Mouse (Mus musculus) adrenal gland, adult 2 months (tissue): Measurements from ENCODE around the gene Stat4. TPM values are rescaled to one million over a fixed set of nuclear protein-coding genes. Genes with fewer than 3 reads are reported as not detected.
A peak's percentile ranks its signal among the peaks of the same experiment; 100 is the strongest.

Experiments
- DNase-seq: peaks from one replicate; pipeline ENCODE4 v3.0.0; 2021
- polyA plus RNA-seq: library from polyadenylated mRNA; depleted of rRNA; stranded (reverse); fragments of >200 nt; gene quantifications from 2 replicates; pipeline ENCODE4 v1.2.3, GENCODE M21; 2012
- total RNA-seq, 2 experiments: library from RNA; stranded (reverse); gene quantifications; 2 replicates each; pipeline ENCODE4 v1.2.3; 2021

Gene Stat4
- total and polyA plus RNA-seq, 3 experiments = 0.28 to 0.43 TPM; not detected in 1

GRCm38 (mm10) chr1:52107206-52107605 lies 120.3 kb downstream of the Stat4 start:
- DNase-seq = peak; percentile 65

- DNase-seq = no peak
These were observed 124.3 kb downstream of the Stat4 start for GRCm38 (mm10) chr1:52111217-52111616.

- DNase-seq = peak; percentile 58
These were observed 125.4 kb downstream of the Stat4 start for GRCm38 (mm10) chr1:52112301-52112700.

GRCm38 (mm10) chr1:52113067-52113665 lies 126.2 kb downstream of the Stat4 start:
- DNase-seq = no peak

- peak; percentile 99 for DNase-seq
These were observed 126.7 kb downstream of the Stat4 start for GRCm38 (mm10) chr1:52113666-52114069.

GRCm38 (mm10) chr1:52116441-52116840 lies 129.5 kb downstream of the Stat4 start:
- no peak for DNase-seq

- no peak for DNase-seq
These were observed 130.8 kb downstream of the Stat4 start for GRCm38 (mm10) chr1:52117777-52118176.

GRCm38 (mm10) chr1:52118860-52119591 lies 132.1 kb downstream of the Stat4 start, which contains the start of gene Stat1:
TSS of gene Stat1 (plus strand) at chr1:52119440.
- DNase-seq = peak; percentile 92

- DNase-seq = no peak
These were observed 132.7 kb downstream of the Stat4 start for GRCm38 (mm10) chr1:52119691-52120090.

GRCm38 (mm10) chr1:52120191-52120590 lies 133.2 kb downstream of the Stat4 start:
- peak; percentile 13 for DNase-seq

GRCm38 (mm10) chr1:52121052-52121451 lies 134.1 kb downstream of the Stat4 start:
- peak; percentile 30 for DNase-seq

GRCm38 (mm10) chr1:52124818-52125217 lies 137.9 kb downstream of the Stat4 start:
- no peak for DNase-seq

GRCm38 (mm10) chr1:52127350-52127749 lies 140.4 kb downstream of the Stat4 start:
- no peak for DNase-seq

- no peak for DNase-seq
These were observed 142.8 kb downstream of the Stat4 start for GRCm38 (mm10) chr1:52129794-52130193.

- no peak for DNase-seq
These were observed 144.9 kb downstream of the Stat4 start for GRCm38 (mm10) chr1:52131787-52132377.

- no peak for DNase-seq
These were observed 146.3 kb downstream of the Stat4 start for GRCm38 (mm10) chr1:52133254-52133653.

GRCm38 (mm10) chr1:52137292-52137691 lies 150.3 kb downstream of the Stat4 start:
- DNase-seq = no peak

GRCm38 (mm10) chr1:52140534-52140933 lies 153.6 kb downstream of the Stat4 start:
- no peak for DNase-seq

GRCm38 (mm10) chr1:52141482-52141881 lies 154.5 kb downstream of the Stat4 start:
- DNase-seq = peak; percentile 41

- no peak for DNase-seq
These were observed 155.2 kb downstream of the Stat4 start for GRCm38 (mm10) chr1:52142117-52142516.

- no peak for DNase-seq
These were observed 156.2 kb downstream of the Stat4 start for GRCm38 (mm10) chr1:52143191-52143590.

- DNase-seq = no peak
These were observed 156.7 kb downstream of the Stat4 start for GRCm38 (mm10) chr1:52143596-52144156.

GRCm38 (mm10) chr1:52144907-52145306 lies 158.0 kb downstream of the Stat4 start:
- DNase-seq = no peak
